9 mouse cellular contexts compared by ENCODE assay signal in the genomic region with DNA sequence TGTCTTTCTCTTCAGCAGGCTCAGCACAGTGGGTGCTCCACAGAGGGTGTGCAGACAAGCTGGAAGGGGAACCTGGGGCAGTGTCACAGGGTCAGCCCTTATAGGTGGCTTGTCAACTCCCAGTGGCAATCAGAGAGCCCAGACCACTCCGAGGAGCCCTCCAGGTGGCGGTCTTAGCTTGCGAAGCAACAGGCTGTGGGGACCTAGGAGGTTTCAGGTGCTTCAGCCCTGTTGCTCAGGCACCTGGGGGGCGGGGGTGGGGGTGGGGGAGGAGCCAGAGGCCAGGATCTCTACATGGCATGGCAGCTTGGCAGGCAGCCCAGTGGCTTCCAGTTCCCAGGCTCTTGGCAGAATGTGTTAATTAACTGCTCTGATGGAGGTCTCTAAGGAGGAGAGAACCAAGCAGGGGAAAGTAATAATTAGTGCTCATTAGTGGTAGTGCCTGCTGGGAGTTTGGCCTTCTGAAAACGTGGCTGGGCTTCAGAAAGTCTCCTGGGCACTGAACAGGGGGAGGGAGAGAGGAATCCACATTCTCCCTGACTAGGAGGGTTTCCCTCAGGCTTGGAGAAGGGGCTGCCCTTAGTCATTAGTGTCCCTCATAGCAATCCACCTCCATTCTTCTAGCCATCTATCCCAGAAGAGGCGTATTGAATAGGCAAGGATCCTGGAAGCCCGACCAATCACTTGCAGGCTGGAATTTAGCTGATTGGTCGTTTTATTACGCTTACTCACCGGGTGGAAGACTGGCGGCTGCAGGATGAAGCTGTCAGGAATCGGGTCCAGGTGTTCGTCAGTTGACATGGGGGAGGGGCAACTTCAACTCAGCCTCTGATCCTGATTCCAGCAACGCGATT. TPM values are rescaled to one million over a fixed set of nuclear protein-coding genes. Genes with fewer than 3 reads are reported as not detected.
DNase-seq lines count a peak whose midpoint lies in the region; ATAC-seq and TF ChIP-seq lines count a peak whose summit lies in the region.
"Had no signal": no experiment of that assay in that cellular context is flagged by ENCODE, and none has a peak within 500 bp of the region (broad histone marks: within the 10 kb centered on the region; RNA-seq: fewer than 3 reads in every experiment).

No protein-coding gene starts in this region.

- peak overlapping the region; percentile 17; the same call in 1 of the 2 replicates for H3K4me3 ChIP-seq in hindbrain, embryonic 11.5 days (ENCODE audit: low read depth, low read length)
- peak overlapping the region; percentile 1; the same call in 1 of the 2 replicates for H3K4me3 ChIP-seq in lung, postnatal 0 days (ENCODE audit: low read depth, low read length)

- peak; percentile 50 for DNase-seq in adrenal gland, postnatal 14 days
- no peak for DNase-seq in adrenal gland, adult 18-20 months (ENCODE audit: low spot score in 2 of 2)
- DNase-seq in embryo, embryonic 11 days: peak; percentile 61
- peak; percentile 24 for DNase-seq in hindbrain, embryonic 11.5 days (ENCODE audit: low spot score)
- peak; percentile 74 for DNase-seq in layer of hippocampus, adult 9-11 months
- peak; percentile 69 for DNase-seq in lung, postnatal 0 days (ENCODE audit: low spot score)
- peak; percentile 54 to 61 for DNase-seq in right cerebral cortex, postnatal 36 days (ENCODE audit: low spot score in 2 of 2)
- DNase-seq in ovary, adult 18-20 months (ENCODE audit: low spot score): no peak

- TF ChIP-seq CTCF in lung, postnatal 0 days (IDR thresholded peaks at IDR 0.05): peak; percentile 42

- H3K27ac ChIP-seq in hindbrain, embryonic 11.5 days (ENCODE audit: low read depth, low read length): no peak overlapping the region; the same call in 1 of the 2 replicates
- no peak overlapping the region for H3K27ac ChIP-seq in lung, postnatal 0 days (ENCODE audit: low read length)

- no peaks in the 10 kb centered on the region for H3K9me3 ChIP-seq in hindbrain, embryonic 11.5 days (ENCODE audit: control insufficient read depth, low read length)
- no peaks in the 10 kb centered on the region for H3K9me3 ChIP-seq in lung, postnatal 0 days (ENCODE audit: low read length)

- H3K36me3 ChIP-seq in hindbrain, embryonic 11.5 days (ENCODE audit: control insufficient read depth, insufficient read depth, low read length): no peaks in the 10 kb centered on the region
- no peaks in the 10 kb centered on the region for H3K36me3 ChIP-seq in lung, postnatal 0 days (ENCODE audit: insufficient read depth, low read length)

- H3K4me2 ChIP-seq in hindbrain, embryonic 11.5 days (replicated peaks; ENCODE audit: low read depth, low read length): peak overlapping the region; percentile 44
- peak overlapping the region; percentile 49 for H3K4me2 ChIP-seq in lung, postnatal 0 days (replicated peaks; ENCODE audit: low read depth, low read length)

- H3K9ac ChIP-seq in hindbrain, embryonic 11.5 days (ENCODE audit: low read depth, low read length): no peak overlapping the region
- no peak overlapping the region for H3K9ac ChIP-seq in lung, postnatal 0 days (replicated peaks; ENCODE audit: low read depth)

- 0 out of 2 replicates have a peak, but pooled peaks cover 2% of the 10 kb centered on the region for H3K4me1 ChIP-seq in hindbrain, embryonic 11.5 days (replicated peaks; ENCODE audit: control insufficient read depth, insufficient read depth, low read length)
- H3K4me1 ChIP-seq in lung, postnatal 0 days (ENCODE audit: insufficient read depth, low read depth, low read length): peaks cover 19% of the 10 kb centered on the region; the same call in 1 of the 2 replicates

- H3K27me3 ChIP-seq in hindbrain, embryonic 11.5 days (ENCODE audit: control insufficient read depth, insufficient read depth, low read length): peaks cover 3% of the 10 kb centered on the region
- H3K27me3 ChIP-seq in lung, postnatal 0 days (replicated peaks; ENCODE audit: insufficient read depth, low read length): no peaks in the 10 kb centered on the region

- WGBS in hindbrain, embryonic 11.5 days: 5% methylated on average over 15 of the region's 15 CpGs
- 4% methylated on average over 15 of the region's 15 CpGs for WGBS in lung, postnatal 0 days

- no peak for TF ChIP-seq EP300 in lung, postnatal 0 days (IDR thresholded peaks at IDR 0.05)

- ATAC-seq in hindbrain, embryonic 11.5 days (ENCODE audit: low FRiP score): peak; percentile 70
- peak; percentile 75 for ATAC-seq in lung, postnatal 0 days

RNA-seq across cellular contexts. Expression of a gene that starts 0.8 kb away (rescaled TPM):
- total RNA-seq in adrenal gland, postnatal 14 days (2021): 15.7 and 20.8 TPM in 2 replicates
- total RNA-seq in adrenal gland, adult 18-20 months (2021): 10 to 100 TPM; 18.9 to 67.5 TPM
- polyA plus RNA-seq in hindbrain, embryonic 11.5 days (2014; fragmentation: Nextera tagmentation; extraction: Ambion mirVana): 0.10 and 0.26 TPM in 2 replicates
- polyA plus RNA-seq in lung, postnatal 0 days (2015; fragmentation: Nextera tagmentation; extraction: Ambion mirVana): 0.36 and 0.54 TPM in 2 replicates

RNA-seq across cellular contexts. Expression of a gene that starts 6.2 kb away (rescaled TPM):
- total RNA-seq in adrenal gland, postnatal 14 days (2021): 0.67 TPM in 1 of 2 replicates, not detected in the other
- total RNA-seq in adrenal gland, adult 18-20 months (2021): under 1 TPM; 0.30 to 0.77 TPM
- not detected in 2 replicates for polyA plus RNA-seq in hindbrain, embryonic 11.5 days (2014; fragmentation: Nextera tagmentation; extraction: Ambion mirVana)
- polyA plus RNA-seq in lung, postnatal 0 days (2015; fragmentation: Nextera tagmentation; extraction: Ambion mirVana): 0.18 TPM in 1 of 2 replicates, not detected in the other
- total RNA-seq: gastrocnemius, postnatal 4 days had no signal

RNA-seq across cellular contexts. Expression of a gene that starts 48.9 kb away (rescaled TPM):
- total RNA-seq in adrenal gland, postnatal 14 days (2021): 72.9 and 79.7 TPM in 2 replicates
- total RNA-seq in adrenal gland, adult 18-20 months (2021): 100 to 1,000 TPM in 1 of 2 experiments, 10 to 100 TPM in 1; 60.4 to 132 TPM
- 2.7 and 4.4 TPM in 2 replicates for polyA plus RNA-seq in hindbrain, embryonic 11.5 days (2014; fragmentation: Nextera tagmentation; extraction: Ambion mirVana)
- 17.9 and 19.1 TPM in 2 replicates for polyA plus RNA-seq in lung, postnatal 0 days (2015; fragmentation: Nextera tagmentation; extraction: Ambion mirVana)

Comparison
In these comparisons a context has a peak if more than half of its experiments do, and no peak if none do; other contexts are left out.
1. DNase-seq: peak in adrenal gland, postnatal 14 days (single experiment), embryo, embryonic 11 days (single experiment), hindbrain, embryonic 11.5 days (single experiment), layer of hippocampus, adult 9-11 months (single experiment), lung, postnatal 0 days (single experiment) and right cerebral cortex, postnatal 36 days (2 of 2); none in adrenal gland, adult 18-20 months (0 of 2) and ovary, adult 18-20 months (single experiment).